Mouse (Mus musculus): ENCODE data around the gene P2rx6. TPM values are rescaled to one million over a fixed set of nuclear protein-coding genes. Genes with fewer than 3 reads are reported as not detected.
"Not testable (repeated sequence)": the region's sequence is repeated elsewhere in the genome, so short reads cannot be mapped to it uniquely, and the experiment has no call there.

The P2rx6 gene
- polyA plus RNA-seq, 1 experiment from 2014 or later = 0.46 TPM

GRCm38 (mm10) chr16:17605684-17606083 lies 44.0 kb downstream of the P2rx6 start:
- Histone ChIP-seq H3K27ac (no peak overlapping the region), H3K4me3 (no peak overlapping the region), H3K4me1 (no peaks in the 10 kb centered on the region), H3K36me3 (no peaks in the 10 kb centered on the region), H3K9me3 (no peaks in the 10 kb centered on the region), H3K9ac (no peak overlapping the region), H3K4me2 (replicated peaks) (no peak overlapping the region), H3K27me3 (no peaks in the 10 kb centered on the region)
- WGBS = 73% methylated on average over 5 of the region's 5 CpGs
- no peak for ATAC-seq (ENCODE audit: insufficient number of reproducible peaks, insufficient read depth, low FRiP score, low TSS enrichment)

GRCm38 (mm10) chr16:17611383-17611782 lies 49.7 kb downstream of the P2rx6 start:
- no peak overlapping the region for H3K27ac ChIP-seq
- no peak for ATAC-seq (ENCODE audit: insufficient number of reproducible peaks, insufficient read depth, low FRiP score, low TSS enrichment)
- no peaks in the 10 kb centered on the region for H3K9me3 ChIP-seq
- H3K4me3 ChIP-seq = no peak overlapping the region
- 67% methylated on average over 4 of the region's 4 CpGs for WGBS
- no peak overlapping the region for H3K4me2 ChIP-seq (replicated peaks)
- H3K4me1 ChIP-seq = no peaks in the 10 kb centered on the region
- no peaks in the 10 kb centered on the region for H3K27me3 ChIP-seq
- no peaks in the 10 kb centered on the region for H3K36me3 ChIP-seq
- no peak overlapping the region for H3K9ac ChIP-seq

DNA sequence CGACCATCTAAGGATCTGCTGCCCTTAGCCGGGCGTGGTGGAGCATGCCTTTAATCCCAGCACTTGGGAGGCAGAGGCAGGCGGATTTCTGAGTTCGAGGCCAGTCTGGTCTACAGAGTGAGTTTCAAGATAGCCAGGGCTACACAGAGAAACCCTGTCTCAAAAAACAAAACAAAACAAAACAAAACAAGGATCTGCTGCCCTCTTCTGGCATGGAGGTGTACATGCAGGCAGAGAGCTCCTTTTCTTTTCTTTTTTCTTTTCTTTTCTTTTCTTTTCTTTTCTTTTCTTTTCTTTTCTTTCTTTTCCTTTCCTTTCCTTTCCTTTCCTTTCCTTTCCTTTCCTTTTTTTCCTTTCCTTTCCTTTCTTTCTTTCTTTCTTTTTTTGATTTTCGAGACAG lies 53.1 kb downstream of the P2rx6 start:
- not testable (repeated sequence) for H3K4me3 ChIP-seq; H3K36me3 ChIP-seq; H3K9me3 ChIP-seq; H3K27ac ChIP-seq; ATAC-seq (ENCODE audit: insufficient number of reproducible peaks, insufficient read depth, low FRiP score, low TSS enrichment); H3K4me2 ChIP-seq (replicated peaks); H3K27me3 ChIP-seq; H3K4me1 ChIP-seq; H3K9ac ChIP-seq
- 93% methylated on average over 6 of the region's 6 CpGs for WGBS

DNA sequence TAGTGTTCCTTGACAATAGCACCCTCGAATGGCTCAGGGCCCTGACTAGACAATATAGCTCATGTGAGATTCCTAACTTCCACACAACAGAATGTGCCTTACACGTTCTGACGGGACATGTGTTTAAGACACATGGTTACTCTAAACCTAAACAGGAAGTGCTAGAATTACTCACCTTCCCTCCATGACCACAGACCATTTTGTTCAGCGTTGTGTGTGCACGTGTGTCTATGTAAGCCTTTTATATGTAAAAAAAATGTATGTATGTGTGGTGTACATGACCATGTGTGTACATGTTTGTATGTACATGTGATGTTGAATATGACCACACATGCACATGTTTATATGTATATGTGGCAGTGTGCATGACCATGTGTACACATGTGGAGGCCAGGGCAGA lies 54.5 kb downstream of the P2rx6 start:
- Histone ChIP-seq H3K27ac (no peak overlapping the region), H3K36me3 (no peaks in the 10 kb centered on the region), H3K4me1 (peaks cover 3% of the 10 kb centered on the region), H3K4me3 (no peak overlapping the region), H3K27me3 (no peaks in the 10 kb centered on the region), H3K4me2 (replicated peaks) (no peak overlapping the region), H3K9me3 (no peaks in the 10 kb centered on the region), H3K9ac (no peak overlapping the region)
- 80% methylated on average over 5 of the region's 5 CpGs for WGBS
- ATAC-seq (ENCODE audit: insufficient number of reproducible peaks, insufficient read depth, low FRiP score, low TSS enrichment) = no peak

- Histone ChIP-seq H3K36me3 (peaks cover 10% of the 10 kb centered on the region), H3K4me2 (replicated peaks) (0 out of 2 replicates have a peak overlapping the region, but pooled peaks have one; percentile 7), H3K27me3 (no peaks in the 10 kb centered on the region), H3K27ac (no peak overlapping the region), H3K9me3 (no peaks in the 10 kb centered on the region), H3K4me3 (0 out of 2 replicates have a peak overlapping the region, but pooled peaks have one; percentile 4), H3K4me1 (peaks cover 3% of the 10 kb centered on the region), H3K9ac (no peak overlapping the region)
- ATAC-seq (ENCODE audit: insufficient number of reproducible peaks, insufficient read depth, low FRiP score, low TSS enrichment) = no peak
- WGBS = 20% methylated on average over 13 of the region's 13 CpGs
These were observed 56.4 kb downstream of the P2rx6 start for GRCm38 (mm10) chr16:17617922-17618565.

DNA sequence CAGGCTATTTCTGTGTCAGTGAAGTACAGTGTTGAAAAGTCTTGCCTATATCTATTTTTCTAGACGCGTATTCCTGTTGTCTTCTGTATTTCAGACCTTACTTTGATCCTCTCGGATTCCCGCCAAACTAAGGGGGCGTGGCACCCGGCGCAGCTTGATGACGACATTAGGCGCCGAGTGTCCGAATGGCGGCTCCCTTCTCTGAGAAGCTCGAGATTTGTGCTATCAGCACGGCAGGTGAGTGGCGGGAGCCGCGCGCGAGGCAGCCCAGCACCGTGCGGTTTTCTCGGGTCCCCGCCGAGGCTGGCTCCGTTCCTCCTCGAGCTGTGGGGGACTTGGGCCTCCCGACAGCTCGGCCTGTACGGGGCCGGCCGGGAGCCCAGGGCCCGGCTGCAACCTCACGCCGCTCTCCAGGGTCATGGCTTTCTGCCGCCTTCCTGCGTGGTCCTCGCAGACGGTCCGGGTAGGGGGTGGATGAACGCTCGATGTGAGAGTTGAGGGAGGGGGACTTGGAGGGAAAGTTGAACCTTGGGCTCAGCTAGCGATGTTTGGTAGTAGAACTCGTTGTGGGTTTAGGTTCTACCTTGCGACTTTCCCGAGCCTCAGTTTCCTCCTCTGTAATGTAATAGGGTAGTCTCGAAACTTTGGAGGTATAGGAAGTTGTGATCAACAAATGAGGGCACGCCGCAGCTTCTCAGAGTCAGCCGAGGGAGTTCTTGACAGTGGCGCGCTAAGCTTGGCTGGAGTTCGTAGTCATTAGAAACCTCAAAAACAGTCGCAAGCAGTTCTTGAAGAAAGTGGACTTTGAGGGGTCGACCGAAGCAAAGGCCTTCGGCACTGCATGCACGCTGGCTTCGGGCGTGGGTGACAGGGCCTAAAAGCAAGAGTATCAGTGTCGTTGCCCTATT lies 57.8 kb downstream of the P2rx6 start, which contains the start of gene Smpd4:
TSS of gene Smpd4 (plus strand) at position 157 of the 908 bp plus-strand sequence.
- WGBS = 4% methylated on average over 60 of the region's 60 CpGs

GRCm38 (mm10) chr16:17621936-17622335 lies 60.3 kb downstream of the P2rx6 start:
- Histone ChIP-seq H3K4me2 (replicated peaks) (no peak overlapping the region), H3K9me3 (no peaks in the 10 kb centered on the region), H3K4me1 (peaks cover 3% of the 10 kb centered on the region), H3K36me3 (peaks cover 41% of the 10 kb centered on the region), H3K27me3 (no peaks in the 10 kb centered on the region), H3K27ac (no peak overlapping the region), H3K9ac (no peak overlapping the region), H3K4me3 (no peak overlapping the region)
- 88% methylated on average over 1 of the region's 1 CpGs for WGBS
- ATAC-seq (ENCODE audit: insufficient number of reproducible peaks, insufficient read depth, low FRiP score, low TSS enrichment) = no peak

More for the DNA sequence above, 57.8 kb downstream of the P2rx6 start, which contains the start of gene Smpd4:
- Histone ChIP-seq H3K27ac (peak within 1 kb of the TSS; percentile 47; the same call in 1 of the 2 replicates), H3K36me3 (peaks cover 20% of the 10 kb centered on the region), H3K4me1 (peaks cover 3% of the 10 kb centered on the region), H3K4me2 (replicated peaks) (peak within 1 kb of the TSS; percentile 78), H3K27me3 (no peaks in the 10 kb centered on the region), H3K4me3 (peak within 1 kb of the TSS; percentile 90), H3K9me3 (no peaks in the 10 kb centered on the region), H3K9ac (peak within 1 kb of the TSS; percentile 83)
- peak; percentile 52; the same call in 1 of the 2 replicates for ATAC-seq (ENCODE audit: insufficient number of reproducible peaks, insufficient read depth, low FRiP score, low TSS enrichment)

GRCm38 (mm10) chr16:17625488-17626268 lies 64.0 kb downstream of the P2rx6 start:
- no peak overlapping the region for H3K4me2 ChIP-seq (replicated peaks)
- no peak overlapping the region for H3K4me3 ChIP-seq
- no peaks in the 10 kb centered on the region for H3K27me3 ChIP-seq
- no peak overlapping the region for H3K27ac ChIP-seq
- WGBS = 69% methylated on average over 8 of the region's 8 CpGs
- H3K9ac ChIP-seq = no peak overlapping the region
- no peaks in the 10 kb centered on the region for H3K4me1 ChIP-seq
- 0 out of 2 replicates have a peak, but pooled peaks have one; percentile 47 for ATAC-seq (ENCODE audit: insufficient number of reproducible peaks, insufficient read depth, low FRiP score, low TSS enrichment)
- no peaks in the 10 kb centered on the region for H3K9me3 ChIP-seq
- H3K36me3 ChIP-seq = peaks cover 70% of the 10 kb centered on the region

DNA sequence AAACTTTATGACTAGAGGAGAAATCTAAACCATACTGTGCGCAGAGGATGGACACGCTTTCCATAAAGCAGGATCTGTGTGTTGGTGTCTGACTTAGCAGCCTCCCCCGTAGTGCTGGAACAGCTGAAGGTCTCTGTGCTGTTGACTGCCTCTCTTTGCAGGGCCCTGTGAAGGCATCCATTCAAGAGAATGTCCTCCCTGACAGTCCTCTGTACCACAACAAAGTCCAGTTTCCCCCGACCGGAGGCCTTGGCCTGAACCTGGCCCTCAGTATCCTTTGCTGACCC lies 64.5 kb downstream of the P2rx6 start:
- H3K4me2 ChIP-seq (replicated peaks) = no peak overlapping the region
- ATAC-seq (ENCODE audit: insufficient number of reproducible peaks, insufficient read depth, low FRiP score, low TSS enrichment) = no peak
- WGBS = 92% methylated on average over 5 of the region's 5 CpGs
- no peaks in the 10 kb centered on the region for H3K9me3 ChIP-seq
- no peak overlapping the region for H3K9ac ChIP-seq
- no peak overlapping the region for H3K4me3 ChIP-seq
- H3K27ac ChIP-seq = no peak overlapping the region
- H3K27me3 ChIP-seq = no peaks in the 10 kb centered on the region
- H3K36me3 ChIP-seq = peaks cover 74% of the 10 kb centered on the region
- no peaks in the 10 kb centered on the region for H3K4me1 ChIP-seq

Data from embryonic facial prominence, embryonic 12.5 days (tissue).